Mouse (Mus musculus): ENCODE data around the gene Smad9.
"Not testable (repeated sequence)": the region's sequence is repeated elsewhere in the genome, so short reads cannot be mapped to it uniquely, and the experiment has no call there.

Gene Smad9

DNA sequence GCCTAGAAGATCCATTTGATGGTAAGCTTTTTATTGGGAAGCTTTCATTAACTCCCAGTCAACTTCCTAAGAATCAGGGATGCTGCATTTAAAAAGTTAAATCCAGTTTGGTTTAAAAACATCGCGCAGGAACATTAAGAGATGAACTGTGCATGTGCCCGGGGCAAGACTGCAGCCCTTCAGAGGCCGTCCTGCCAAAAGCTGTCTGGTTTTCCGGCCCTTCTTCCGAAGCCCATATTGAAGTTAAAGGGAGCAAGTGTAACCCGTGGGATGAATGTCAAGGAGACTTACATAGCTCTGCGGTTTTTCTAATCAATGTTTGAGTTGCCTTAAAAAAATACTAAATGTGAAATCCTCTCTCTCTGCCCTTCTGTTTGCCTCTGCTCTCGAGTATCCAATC is 3.8 kb downstream of the Smad9 start:
- no peak for DNase-seq

DNA sequence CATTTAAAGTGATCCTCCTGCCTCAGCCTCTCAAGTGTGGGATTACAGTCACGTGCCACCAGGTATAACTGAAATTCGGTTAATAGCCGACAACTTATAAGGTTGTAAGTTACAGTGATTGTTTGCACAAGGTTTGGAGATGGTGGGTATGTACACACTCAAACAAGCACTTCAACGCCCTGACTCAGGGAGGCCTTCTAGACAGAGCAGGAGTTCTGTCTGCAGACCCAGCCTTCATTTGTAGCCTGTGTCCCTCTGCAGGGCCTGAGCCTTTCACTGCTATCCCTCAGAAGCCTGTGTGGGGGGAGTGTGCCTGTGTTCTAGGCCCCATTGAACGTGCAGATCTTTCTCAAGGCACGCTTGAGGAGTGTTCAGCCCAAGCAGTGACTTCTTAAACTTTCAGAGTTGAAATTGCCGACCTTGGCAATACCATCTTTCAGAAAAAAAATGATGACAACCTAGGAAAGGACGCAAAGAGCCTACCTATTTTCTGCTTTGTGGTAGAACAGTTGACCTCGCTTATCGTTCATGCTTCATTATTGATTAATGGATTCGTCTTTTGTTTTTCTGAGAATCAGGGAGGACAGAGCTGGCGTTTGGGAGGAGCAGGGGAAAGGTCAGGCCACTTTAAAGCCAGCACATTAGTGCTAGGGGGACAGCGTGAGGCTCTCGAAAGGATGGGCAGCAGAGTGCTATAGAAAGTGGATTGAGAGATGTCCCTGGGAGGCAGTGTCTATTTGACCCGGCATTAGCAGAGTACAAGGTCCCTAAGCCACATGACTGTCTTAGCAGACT is 5.1 kb downstream of the Smad9 start:
- no peak for DNase-seq

DNA sequence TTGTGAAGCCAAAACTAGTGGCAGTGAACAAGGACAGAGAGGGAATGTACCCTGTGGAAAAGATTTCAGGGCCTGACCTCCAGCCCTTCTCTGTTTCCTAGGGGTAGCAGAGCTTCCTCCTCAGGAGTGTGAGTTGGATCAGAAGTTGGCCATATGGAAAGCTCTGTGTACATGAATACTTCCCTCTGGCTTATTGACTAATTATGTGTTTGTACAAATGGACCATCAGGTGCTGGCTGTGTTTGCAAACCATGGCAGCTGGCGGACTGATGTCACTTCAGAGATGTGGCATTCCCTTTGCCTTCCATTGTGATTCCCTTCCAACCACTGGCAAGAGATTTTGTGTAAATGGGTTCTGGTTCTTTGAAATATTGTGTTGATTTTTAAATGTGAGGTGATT is 5.9 kb downstream of the Smad9 start:
- DNase-seq = no peak

- peak; percentile 37 for DNase-seq
These were observed 9.0 kb downstream of the Smad9 start for GRCm38 (mm10) chr3:54764418-54764817.

GRCm38 (mm10) chr3:54765521-54765920 is 10.1 kb downstream of the Smad9 start:
- DNase-seq = not testable (repeated sequence)

DNA sequence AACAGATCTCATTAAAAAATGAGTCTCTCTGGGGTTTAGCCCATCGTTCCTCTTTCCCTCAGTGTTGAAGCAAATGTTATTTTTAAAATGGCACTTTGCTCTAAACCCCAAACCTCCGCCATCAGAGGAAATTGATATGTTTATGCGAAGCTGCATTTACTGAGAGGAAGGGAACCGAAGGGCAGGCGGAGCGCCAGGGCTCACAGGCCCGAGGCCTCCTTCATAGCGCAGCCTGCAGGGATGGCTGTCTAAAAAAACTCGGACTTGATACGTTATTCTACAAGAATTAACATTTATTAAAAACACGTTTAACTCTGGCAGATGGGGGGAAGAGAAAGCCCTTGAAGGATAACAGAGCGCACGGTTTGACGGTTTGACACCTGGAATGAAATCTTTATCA is 10.7 kb downstream of the Smad9 start:
- no peak for DNase-seq

- no peak for DNase-seq
These were observed 11.4 kb downstream of the Smad9 start for GRCm38 (mm10) chr3:54766811-54767210.

- DNase-seq = no peak
These were observed 13.2 kb downstream of the Smad9 start for GRCm38 (mm10) chr3:54768592-54768991.

- DNase-seq = no peak
These were observed 14.2 kb downstream of the Smad9 start for GRCm38 (mm10) chr3:54769349-54770275.

DNA sequence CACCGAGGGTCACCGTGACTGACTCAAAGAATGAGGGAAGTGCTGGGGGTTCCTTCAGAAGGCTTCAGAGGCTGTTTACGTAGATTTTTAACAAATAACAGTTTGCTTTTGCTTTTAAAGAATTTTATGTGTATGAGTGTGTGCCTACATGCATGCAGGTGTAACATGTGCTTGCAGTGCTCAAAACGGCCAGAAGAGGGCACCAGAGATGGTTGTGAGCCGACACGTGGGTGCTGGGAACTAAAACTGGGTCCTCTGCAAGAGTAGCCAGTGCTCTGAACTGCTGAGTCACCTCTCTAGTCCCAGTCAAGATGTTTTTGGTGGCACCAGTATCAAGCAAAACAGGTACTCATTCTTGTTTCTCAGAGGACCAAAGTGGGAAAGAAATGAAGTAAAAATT is 18.2 kb downstream of the Smad9 start:
- no peak for DNase-seq

DNA sequence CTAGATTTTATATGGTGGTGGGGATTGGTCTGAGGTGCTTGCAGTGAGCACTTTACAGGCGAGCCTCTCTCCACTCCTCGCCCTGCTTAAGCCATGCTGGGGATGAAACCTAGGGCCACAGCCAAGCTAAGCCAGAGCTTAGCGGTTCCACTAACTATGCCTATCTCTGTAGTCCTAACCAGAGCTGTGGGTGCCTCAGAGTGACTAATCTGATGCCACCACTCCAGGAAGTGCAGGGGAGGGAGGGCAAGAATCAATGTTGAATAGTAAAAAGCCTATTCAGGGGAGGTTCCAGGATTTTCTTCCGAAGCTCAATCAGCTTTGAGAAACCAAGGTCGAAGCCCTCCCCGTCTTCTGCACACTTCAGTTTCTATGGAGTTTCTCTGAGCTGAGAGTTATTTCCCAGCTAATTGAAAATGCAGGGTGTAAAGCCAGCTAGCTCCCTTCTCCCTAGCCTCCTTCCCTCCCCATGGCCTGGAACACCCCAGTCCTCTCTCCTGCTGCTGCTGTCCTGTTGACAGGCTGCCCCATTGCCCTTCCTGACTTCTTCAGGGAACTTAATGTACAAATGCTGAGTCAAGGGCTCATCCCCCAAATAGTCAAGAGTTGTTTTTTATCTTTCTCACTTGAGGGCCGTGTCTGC is 20.7 kb downstream of the Smad9 start:
- no peak for DNase-seq

DNA sequence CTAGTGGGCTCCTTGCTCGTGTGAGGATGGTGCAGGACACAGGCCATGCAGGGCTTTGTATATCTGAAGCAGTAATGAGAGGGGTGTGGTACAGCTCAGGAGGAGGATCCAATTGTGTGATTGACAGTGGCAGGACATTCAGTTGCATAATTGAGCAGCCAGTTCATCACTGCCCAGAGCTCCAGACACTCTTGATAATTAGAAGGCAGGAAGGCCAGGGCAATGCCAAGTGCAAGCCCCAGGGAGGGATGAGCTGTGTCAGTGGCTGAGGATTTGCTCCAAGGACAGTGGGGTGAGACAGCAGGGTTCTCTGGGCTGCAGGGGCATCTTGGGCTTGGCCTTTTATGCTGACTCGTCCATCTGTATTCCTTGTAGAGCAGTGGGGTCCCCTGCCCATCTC is 35.2 kb downstream of the Smad9 start:
- DNase-seq = no peak

DNA sequence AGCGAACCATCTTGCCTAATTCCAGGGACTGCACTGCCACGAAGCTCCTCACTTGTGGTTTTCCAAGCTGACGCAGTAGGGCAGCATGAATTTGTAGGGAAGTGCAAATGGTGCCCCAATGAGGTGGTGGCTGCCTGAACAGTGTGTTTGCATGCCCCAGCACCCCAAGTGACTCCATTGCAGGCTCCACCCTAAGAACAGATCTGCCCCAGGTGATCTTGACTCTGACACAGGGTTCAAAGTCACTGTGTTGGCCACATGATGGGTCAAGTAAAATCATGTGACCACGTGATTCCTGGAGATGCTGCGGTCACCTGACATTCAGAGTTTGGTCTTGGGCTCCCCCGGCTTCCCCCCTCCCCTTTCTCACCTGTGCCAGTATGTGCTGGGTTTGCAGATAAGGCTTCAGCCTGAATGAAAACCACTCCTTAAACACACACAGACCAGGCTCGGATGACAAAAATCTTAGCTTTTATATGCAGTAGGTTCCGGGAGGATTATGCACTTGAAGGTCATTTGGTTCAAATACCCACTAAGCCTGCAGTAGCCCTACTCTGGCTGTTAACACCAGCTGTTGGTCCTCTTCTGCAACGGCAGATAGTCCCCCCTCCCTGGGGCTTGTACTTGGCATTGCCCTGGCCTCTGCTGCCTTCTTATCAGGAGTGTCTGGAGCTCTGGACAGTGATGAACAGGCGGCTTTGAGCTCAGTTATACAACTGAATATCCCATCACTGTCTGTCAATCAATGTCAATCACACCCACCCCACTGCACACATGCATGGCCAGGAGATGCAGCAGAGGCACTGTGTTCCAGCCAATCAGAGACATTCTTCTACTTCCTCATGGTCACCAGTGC is 36.7 kb downstream of the Smad9 start:
- no peak for DNase-seq

DNA sequence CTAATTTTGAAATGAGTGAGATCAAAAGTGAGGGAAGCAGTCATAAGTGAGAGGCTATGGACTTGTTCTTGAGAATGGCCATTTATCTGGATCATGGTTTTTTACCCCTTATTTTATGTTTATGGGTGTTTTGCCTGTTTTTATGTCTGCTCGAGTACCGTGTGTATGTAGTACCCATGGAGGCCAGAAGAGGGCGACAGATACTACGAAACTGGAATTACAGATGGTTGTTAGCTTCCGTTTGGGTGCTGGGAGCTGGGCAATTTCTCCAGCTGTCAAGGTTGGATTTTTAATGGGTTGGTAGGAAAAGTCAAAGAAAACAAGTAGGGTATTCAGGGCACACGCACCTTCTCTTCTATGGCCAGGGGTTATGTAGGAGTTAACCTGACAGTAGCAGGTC is 38.4 kb downstream of the Smad9 start:
- no peak for DNase-seq

DNA sequence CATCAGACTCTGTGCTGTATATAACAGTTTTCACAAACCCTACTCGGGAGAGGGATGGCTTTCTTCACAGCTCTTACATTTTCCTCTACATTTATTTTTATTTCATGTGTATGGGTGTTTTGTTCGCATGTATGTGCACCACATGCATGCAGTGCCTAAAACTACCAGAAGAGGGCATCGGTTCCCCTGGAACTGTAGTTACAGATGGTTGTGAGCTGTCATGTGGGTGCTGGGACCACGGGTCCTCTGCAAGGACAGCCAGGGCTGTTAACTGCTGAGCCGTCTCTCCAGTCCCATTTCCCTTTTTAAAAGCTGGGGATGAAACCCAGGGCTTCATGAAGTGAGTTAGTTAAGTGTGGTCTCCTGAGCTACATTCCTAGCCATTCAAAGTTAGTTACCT is 40.0 kb downstream of the Smad9 start:
- DNase-seq = no peak

DNA sequence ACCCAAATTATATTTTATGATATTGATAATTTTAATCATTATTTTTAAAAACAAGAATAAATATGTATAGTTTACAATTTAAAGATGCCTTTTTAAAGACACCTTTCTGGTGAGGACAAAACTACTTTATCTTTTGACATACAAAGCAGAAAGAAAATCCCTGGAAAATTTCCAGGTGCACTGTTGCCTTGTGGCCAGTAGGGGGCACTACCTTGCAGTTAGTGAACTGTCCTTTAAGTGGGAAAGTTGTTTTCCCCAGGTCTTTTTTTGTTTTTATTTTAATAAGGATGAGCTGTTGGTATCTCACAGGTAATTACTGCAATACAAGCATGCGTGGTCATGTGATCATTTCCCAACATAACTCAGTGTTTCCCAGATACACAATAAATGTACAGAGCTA is 40.4 kb downstream of the Smad9 start:
- DNase-seq = no peak

DNA sequence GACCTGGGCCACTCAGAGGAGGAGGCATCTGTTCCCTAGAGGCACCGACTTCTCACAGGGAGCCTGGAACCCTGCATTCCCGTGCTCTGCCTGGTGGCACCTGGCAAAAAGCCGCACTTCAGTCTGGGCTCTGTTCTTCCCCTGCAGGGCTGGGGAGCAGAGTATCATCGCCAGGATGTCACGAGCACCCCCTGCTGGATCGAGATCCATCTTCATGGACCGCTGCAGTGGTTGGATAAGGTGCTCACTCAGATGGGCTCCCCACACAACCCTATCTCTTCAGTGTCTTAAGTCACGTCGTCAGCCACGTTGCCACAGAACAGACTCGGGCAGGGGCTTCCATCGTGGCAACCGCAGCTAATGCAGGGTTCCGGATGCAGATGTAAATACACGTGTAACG is 41.8 kb downstream of the Smad9 start:
- DNase-seq = peak; percentile 59

GRCm38 (mm10) chr3:54803713-54804112 is 48.3 kb downstream of the Smad9 start:
- no peak for DNase-seq

DNA sequence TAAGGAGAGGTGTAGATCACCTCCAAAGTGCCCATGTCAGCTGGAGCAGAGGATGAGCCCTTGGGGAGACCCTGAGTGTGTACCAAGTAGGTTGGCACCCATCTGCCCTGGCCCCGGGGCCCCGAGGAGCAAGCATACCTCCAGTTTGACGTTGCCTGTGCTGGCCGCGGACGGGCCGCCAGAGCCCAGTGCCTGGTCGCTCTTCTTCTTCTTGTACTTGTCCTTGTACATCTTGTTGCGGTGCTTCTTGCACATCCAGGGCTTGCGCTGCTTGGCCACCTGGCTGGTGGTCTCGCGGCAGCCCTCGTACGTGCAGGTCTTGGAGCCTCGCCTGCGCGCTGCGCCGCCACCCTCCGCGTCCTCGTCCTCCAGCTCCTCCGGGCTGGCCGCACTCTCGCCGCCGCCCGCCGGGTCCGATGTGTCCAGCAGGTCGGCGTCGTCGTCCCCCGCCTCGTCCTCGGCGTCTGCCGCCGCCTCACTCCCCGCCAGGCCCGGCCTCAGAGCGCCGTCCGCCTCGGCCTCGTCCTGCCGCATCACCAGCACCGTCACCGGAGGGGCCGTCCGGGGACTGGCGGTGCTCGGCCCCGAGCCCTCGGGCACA is 51.8 kb downstream of the Smad9 start:
- peak; percentile 48 for DNase-seq

GRCm38 (mm10) chr3:54807666-54808217 is 52.4 kb downstream of the Smad9 start, which contains the start of gene Rfxap:
Rfxap (minus strand) TSS chr3:54807791.
- DNase-seq = peak; percentile 95

DNA sequence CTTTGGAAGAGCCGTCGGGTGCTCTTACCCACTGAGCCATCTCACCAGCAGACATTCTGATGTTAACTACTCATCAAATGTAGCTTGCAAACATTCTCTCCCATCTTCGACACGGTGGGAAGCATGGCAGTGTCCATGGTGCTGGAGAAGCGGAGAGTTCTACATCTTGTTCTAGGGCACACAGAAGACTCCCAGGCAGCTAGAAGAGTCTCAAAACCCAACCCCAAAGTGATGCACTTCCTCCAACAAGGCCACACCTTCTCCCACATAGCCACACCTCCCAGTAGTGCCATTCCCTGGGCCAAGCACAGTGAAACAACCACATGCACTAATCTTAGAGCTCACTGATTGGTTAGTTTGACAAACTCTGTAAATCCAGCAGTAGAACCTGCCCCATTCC is 53.7 kb downstream of the Smad9 start:
- DNase-seq = no peak

GRCm38 (mm10) chr3:54811616-54812015 is 56.2 kb downstream of the Smad9 start:
- no peak for DNase-seq
